Mouse (Mus musculus) neutrophil, adult 83 days (primary cell): Measurements from ENCODE around the gene Krtap14. TPM values are rescaled to one million over a fixed set of nuclear protein-coding genes. Genes with fewer than 3 reads are reported as not detected.

Experiments used
- total RNA-seq, 2 experiments: library from RNA; stranded (reverse); gene quantifications; one replicate each; pipeline ENCODE4 v1.2.4; 2023

Krtap14 gene
- not detected for total RNA-seq

DNA sequence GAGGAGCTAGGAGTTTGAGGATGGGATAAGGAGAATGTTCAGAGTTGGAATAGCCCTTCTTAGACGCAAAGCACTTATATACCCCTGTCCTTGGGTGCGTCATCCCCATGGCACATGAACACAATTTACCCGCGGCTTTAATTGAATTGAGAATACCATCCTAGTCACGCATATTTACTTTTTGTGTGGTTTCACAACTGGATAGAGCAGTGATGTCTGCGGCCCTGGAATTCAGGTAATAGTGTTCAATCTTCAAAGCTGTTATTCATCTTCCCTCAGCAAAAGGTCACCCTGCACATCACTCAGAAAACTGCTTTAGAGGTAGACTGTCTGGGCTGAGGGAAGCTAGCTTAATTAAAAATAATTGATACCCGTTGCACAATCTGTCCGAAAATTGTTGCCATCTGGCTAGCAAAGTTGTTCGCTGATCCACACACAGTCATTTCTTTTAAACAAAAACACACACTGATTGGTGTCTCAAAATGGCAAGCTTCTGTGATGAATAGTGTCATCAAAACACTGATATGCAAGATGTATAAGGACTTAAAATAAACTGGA, at the start of gene Krtap14:
Krtap14 (minus strand) TSS at position 51 of the 558 bp plus-strand sequence.

GRCm38 (mm10) chr16:88874169-88874568, 48.2 kb upstream of the Krtap14 start, which contains the start of gene Krtap19-2:
Gene Krtap19-2 (minus strand): TSS chr16:88874269.

GRCm38 (mm10) chr16:88869311-88869710, 43.4 kb upstream of the Krtap14 start, which contains the start of gene Krtap19-1:
Gene Krtap19-1 (minus strand): TSS chr16:88869411.

DNA sequence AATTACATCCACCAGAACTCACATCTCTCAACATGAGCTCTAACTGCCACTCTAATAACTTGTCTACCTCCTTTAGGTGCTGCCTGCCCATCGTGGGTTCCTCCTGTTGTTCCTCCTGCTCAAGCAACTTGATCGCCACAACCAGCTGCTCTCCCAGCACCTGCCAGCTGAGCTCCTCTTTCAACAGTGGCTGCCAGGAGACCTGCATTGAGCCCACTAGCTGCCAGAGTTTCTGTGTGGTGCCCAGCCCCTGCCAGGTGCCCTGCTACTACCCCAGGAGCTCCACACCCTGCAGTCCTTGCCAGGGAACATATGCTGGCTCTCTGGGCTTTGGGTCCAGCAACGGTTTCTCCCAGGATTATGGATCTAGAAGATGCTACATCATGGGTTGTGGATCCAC, 5.9 kb downstream of the Krtap14 start, which contains the start of gene Krtap15:
Krtap15 (plus strand) TSS at position 150 of the 400 bp plus-strand sequence.

GRCm38 (mm10) chr16:88811827-88812226, 14.1 kb downstream of the Krtap14 start, which contains the start of gene Gm20741:
Gene Gm20741 (minus strand): TSS chr16:88812220.

DNA sequence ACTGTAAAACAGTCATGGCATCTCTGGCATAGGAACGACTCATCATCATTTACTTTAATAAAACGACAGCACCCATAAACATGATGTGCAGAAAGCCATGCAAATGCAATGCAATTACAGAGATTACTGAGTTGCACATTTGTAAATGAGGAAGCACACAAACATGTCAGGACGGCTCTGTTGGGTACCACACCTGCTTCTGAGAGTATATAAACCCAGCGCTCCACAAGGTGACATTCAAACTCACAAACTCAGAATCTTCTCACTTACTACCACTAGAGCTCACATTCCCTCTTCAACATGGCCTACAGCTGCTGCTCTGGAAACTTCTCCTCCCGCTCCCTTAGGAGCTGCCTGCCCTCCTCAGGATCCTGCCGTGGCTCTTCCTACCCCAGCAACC, 48.3 kb downstream of the Krtap14 start, which contains the start of gene Gm5965:
Gm5965 (plus strand) TSS at position 301 of the 400 bp plus-strand sequence.

GRCm38 (mm10) chr16:88774106-88774505, 51.8 kb downstream of the Krtap14 start, which contains the start of gene 2310057N15Rik:
Gene 2310057N15Rik (minus strand): TSS chr16:88774206.

Other genes with a start within 250 kb of the Krtap14 start
- gene Krtap24-1, start 213.9 kb downstream of the Krtap14 start, total RNA-seq: not detected
- not detected for gene 2310079G19Rik, start 198.5 kb downstream of the Krtap14 start, total RNA-seq
- gene Krtap26-1, start 178.3 kb downstream of the Krtap14 start, total RNA-seq: not detected
- gene Krtap27-1, start 154.5 kb downstream of the Krtap14 start, total RNA-seq: not detected
- gene 2310061N02Rik, start 118.2 kb downstream of the Krtap14 start, total RNA-seq: not detected
- gene Krtap13-1, start 97.3 kb downstream of the Krtap14 start, total RNA-seq: not detected
- not detected for gene Krtap13, start 74.5 kb downstream of the Krtap14 start, total RNA-seq
- gene 2310034C09Rik, start 67.3 kb downstream of the Krtap14 start, total RNA-seq: not detected
- gene 2310057N15Rik, start 51.9 kb downstream of the Krtap14 start, total RNA-seq: not detected
- gene Gm5965, start 48.2 kb downstream of the Krtap14 start, total RNA-seq: not detected
- gene Gm20741, start 13.9 kb downstream of the Krtap14 start, total RNA-seq: not detected
- gene Krtap15, start 5.9 kb downstream of the Krtap14 start, total RNA-seq: not detected
- not detected for gene Krtap19-1, start 43.3 kb upstream of the Krtap14 start, total RNA-seq
- not detected for gene Krtap19-2, start 48.1 kb upstream of the Krtap14 start, total RNA-seq
- not detected for gene Krtap19-3, start 51.9 kb upstream of the Krtap14 start, total RNA-seq
- gene Krtap19-4, start 58.9 kb upstream of the Krtap14 start, total RNA-seq: not detected
- gene Krtap19-5, start 70.3 kb upstream of the Krtap14 start, total RNA-seq: not detected
- gene Krtap19-9b, start 106.1 kb upstream of the Krtap14 start, total RNA-seq: not detected
- gene Krtap16-3, start 136.7 kb upstream of the Krtap14 start, total RNA-seq: not detected
- not detected for gene Krtap22-2, start 184.6 kb upstream of the Krtap14 start, total RNA-seq
- not detected for gene Gm10229, start 189.1 kb upstream of the Krtap14 start, total RNA-seq
- gene Krtap6-1, start 205.6 kb upstream of the Krtap14 start, total RNA-seq: not detected
- gene Gm10228, start 215.3 kb upstream of the Krtap14 start, total RNA-seq: not detected
- gene Krtap6-5, start 221.7 kb upstream of the Krtap14 start, total RNA-seq: not detected
- not detected for gene 1110025L11Rik, start 237.9 kb upstream of the Krtap14 start, total RNA-seq